Mouse (Mus musculus) B cell, adult (primary cell): Measurements from ENCODE around the gene Gm21789. TPM values are rescaled to one million over a fixed set of nuclear protein-coding genes. Genes with fewer than 3 reads are reported as not detected.

Experiments
- total RNA-seq: library from RNA; stranded (reverse); gene quantifications from 4 replicates; pipeline ENCODE4 v1.2.4, GENCODE M21; 2023; ENCODE audit not compliant: inconsistent age

Gm21789 gene
- total RNA-seq: not detected in 4 replicates

DNA sequence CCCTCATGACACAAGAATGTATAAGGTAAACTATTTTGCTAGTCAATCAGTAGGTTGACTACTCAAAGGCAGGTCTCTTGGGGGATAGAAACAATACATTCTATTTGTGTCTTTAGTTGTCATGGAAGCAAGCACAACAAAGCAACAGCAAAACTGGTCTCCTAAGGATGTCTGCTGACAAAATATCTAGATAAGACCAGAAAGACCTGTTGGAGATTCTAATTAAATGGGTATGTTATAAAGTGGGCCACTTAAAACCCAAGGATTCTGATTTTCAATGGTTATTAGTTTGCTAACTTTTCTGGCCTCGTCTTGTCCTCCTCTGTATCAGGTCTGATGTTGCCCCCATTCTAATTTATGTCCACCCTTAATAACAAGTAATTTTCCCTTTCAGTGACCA lies at the start of gene Gm21789:
TSS of gene Gm21789 (plus strand) at position 301 of the 400 bp plus-strand sequence.

DNA sequence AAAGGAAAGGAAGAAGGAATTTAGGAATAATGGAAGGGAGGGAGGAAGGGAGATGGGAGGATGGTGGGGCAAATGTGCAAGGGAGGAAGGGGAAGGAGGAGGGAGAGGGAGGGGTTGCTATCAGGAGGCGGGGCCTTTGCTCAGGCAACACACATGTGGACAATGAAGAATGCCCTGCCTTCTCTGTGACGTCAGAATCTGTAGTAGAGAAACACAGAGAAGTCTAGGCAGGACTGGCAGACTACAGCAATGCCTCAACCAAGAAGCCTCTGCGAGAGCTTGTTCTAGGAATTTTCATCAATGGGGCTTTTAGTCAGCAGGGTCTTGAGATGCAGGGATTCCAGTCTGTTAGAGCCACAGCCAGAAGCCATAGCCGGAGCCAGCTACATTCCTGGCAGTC lies 47.2 kb upstream of the Gm21789 start, which contains the start of gene Btbd35f30:
TSS of gene Btbd35f30 (plus strand) at position 301 of the 400 bp plus-strand sequence.

DNA sequence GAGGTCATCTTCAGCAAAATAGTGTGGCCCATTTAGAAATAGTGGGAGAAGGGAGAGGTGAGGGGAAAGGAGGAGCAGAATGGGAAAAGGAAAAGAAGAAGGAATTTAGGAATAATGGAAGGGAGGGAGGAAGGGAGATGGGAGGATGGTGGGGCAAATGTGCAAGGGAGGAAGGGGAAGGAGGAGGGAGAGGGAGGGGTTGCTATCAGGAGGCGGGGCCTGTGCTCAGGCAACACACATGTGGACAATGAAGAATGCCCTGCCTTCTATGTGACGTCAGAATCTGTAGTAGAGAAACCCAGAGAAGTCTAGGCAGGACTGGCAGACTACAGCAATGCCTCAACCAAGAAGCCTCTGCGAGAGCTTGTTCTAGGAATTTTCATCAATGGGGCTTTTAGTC lies 32.0 kb downstream of the Gm21789 start, which contains the start of gene Btbd35f5:
TSS of gene Btbd35f5 (plus strand) at position 301 of the 400 bp plus-strand sequence.

Other genes starting within 250 kb of the Gm21789 start
- not detected in 4 replicates for gene Btbd35f21, start 215.7 kb upstream of the Gm21789 start, total RNA-seq
- not detected in 4 replicates for gene Btbd35f30, start 47.1 kb upstream of the Gm21789 start, total RNA-seq
- gene Btbd35f5, start 32.1 kb downstream of the Gm21789 start, total RNA-seq: not detected in 4 replicates